Mouse (Mus musculus) lung, adult 2 months (tissue): ENCODE results near the gene Hoxd1. TPM values are rescaled to one million over a fixed set of nuclear protein-coding genes. Genes with fewer than 3 reads are reported as not detected.

ENCODE experiments used
- DNase-seq: peaks from one replicate; pipeline ENCODE4 v3.0.0; 2022
- H3K4me1 ChIP-seq: fragments of 200-500 bp; 2 replicates; pipeline ENCODE4 v1.6.1; 2011; ENCODE audit warnings: low read length; ENCODE audit not compliant: control insufficient read depth, insufficient read depth
- H3K4me3 ChIP-seq: fragments of 200-500 bp; replicated peaks from 2 replicates; pipeline ENCODE3; 2011; ENCODE audit warnings: low read depth, mild to moderate bottlenecking, control low read depth, low read length; ENCODE audit errors: extremely low read depth
- CTCF ChIP-seq: fragments of 200-500 bp; IDR thresholded peaks from 2 replicates; pipeline ENCODE4 v1.5.1; 2011; ENCODE audit warnings: mild to moderate bottlenecking, low read length, control low read depth; ENCODE audit not compliant: insufficient read depth
- POLR2A ChIP-seq: fragments of 200-500 bp; IDR thresholded peaks from 2 replicates; pipeline ENCODE4 v1.6.1; 2011; ENCODE audit warnings: low read depth, mild to moderate bottlenecking, control low read depth, low read length, borderline replicate concordance; ENCODE audit errors: extremely low read depth
- WGBS: fragments of 180-500 bp; shearing (Covaris S2); methylation state at CpG from one replicate; pipeline ENCODE4 v1.1.7; 2018; 5-methylcytosine and 5-hydroxymethylcytosine counted together
- polyA plus RNA-seq: library from polyadenylated mRNA; depleted of rRNA; stranded (reverse); fragments of >200 nt; gene quantifications from 2 replicates; pipeline ENCODE4 v1.2.3, GENCODE M21; 2012

Hoxd1 gene
- polyA plus RNA-seq, 1 experiment = not detected

GRCm38 (mm10) chr2:74738623-74739475 lies 23.9 kb upstream of the Hoxd1 start:
- WGBS = 4% methylated on average over 20 of the region's 20 CpGs
- Histone ChIP-seq H3K4me3 (no peak overlapping the region), H3K4me1 (no peaks in the 10 kb centered on the region)
- no peak for TF ChIP-seq CTCF
- TF ChIP-seq POLR2A = no peak
- no peak for DNase-seq

- WGBS = 21% methylated on average over 2 of the region's 2 CpGs
These were observed 23.3 kb upstream of the Hoxd1 start for GRCm38 (mm10) chr2:74739476-74739800.

DNA sequence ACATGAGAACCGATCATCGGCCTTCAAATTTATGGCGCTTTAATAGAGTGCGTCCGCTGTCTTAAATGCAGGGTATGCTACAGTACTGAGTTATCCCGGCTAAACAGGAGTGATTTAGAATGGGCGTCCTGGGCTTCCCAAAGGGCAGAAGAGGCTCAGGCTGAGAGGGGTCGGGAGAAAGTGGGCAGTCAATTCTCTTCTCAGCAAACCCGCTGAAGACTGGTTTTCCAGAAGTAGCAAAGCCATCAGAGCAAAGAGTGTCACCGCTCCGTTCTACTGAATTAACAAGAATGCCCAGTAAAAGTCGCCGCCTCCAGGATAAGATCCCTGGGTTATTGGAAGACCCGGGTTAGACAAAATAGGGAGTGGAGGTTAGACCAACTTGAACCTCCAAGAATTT lies 22.9 kb upstream of the Hoxd1 start:
- 8% methylated on average over 14 of the region's 14 CpGs for WGBS
- Histone ChIP-seq H3K4me3 (no peak overlapping the region), H3K4me1 (no peaks in the 10 kb centered on the region)
- no peak for DNase-seq
- TF ChIP-seq POLR2A = no peak

More at GRCm38 (mm10) chr2:74739476-74739800, 23.3 kb upstream of the Hoxd1 start:
- H3K4me3 ChIP-seq = no peak overlapping the region
- H3K4me1 ChIP-seq = no peaks in the 10 kb centered on the region
- no peak for TF ChIP-seq CTCF
- TF ChIP-seq POLR2A = no peak
- no peak for DNase-seq

- Histone ChIP-seq H3K4me3 (no peak overlapping the region), H3K4me1 (no peaks in the 10 kb centered on the region)
- TF ChIP-seq CTCF (no peak), POLR2A (no peak)
- WGBS = 5% methylated on average over 43 of the region's 43 CpGs
- no peak for DNase-seq
These were observed 22.3 kb upstream of the Hoxd1 start for GRCm38 (mm10) chr2:74740311-74741091.

DNA sequence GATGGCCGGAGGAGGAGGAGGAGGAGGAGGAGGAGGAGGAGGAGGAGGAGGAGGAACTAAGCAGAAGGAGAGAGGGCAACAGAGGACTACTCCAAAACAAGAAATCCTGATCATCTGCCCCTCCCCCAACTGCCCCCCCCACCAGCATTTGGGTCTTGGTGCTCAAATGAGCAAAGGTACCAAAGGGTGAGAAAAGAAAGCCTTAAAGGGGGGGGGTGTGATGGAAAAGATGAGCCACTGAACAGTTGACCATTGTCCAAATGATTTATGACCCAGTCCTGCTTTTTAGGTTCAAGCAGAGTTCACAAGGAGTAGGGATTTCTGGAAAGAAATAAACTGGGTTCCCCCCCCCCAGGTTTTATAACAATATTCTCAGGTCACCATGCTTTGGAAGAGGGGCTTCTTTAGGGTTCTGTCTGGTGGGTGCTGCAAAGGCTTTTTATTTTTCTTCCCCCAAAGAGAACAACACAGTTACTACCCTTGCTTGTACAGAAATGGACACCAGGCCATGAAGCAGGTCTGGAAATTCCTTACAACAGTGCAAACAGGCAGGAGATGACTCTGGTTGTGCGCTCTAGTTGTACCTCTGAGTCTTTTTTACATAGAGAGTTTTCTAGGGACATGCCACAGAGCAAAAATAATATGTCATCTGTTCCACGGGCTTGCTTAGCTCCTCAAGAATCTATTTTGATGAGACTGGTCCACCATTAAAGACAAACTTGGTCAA lies 21.4 kb upstream of the Hoxd1 start:
- TF ChIP-seq POLR2A = no peak
- no peak for TF ChIP-seq CTCF
- WGBS = 47% methylated on average over 2 of the region's 3 CpGs
- Histone ChIP-seq H3K4me1 (no peaks in the 10 kb centered on the region), H3K4me3 (no peak overlapping the region)
- DNase-seq = no peak

DNA sequence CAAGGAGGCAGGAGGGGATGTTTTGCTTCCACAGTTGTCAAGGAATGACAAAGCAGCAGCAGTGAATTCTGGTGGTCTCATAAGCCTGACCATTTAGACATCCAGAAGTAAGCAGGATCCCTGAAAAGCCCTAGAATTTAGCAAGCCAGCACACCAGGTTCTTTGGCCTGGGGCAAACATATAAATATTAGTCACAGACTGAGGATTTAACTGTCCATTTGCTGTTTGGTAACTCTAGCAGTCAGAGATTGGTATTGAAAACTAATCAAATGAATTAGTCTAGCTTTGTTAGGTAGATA lies 20.9 kb upstream of the Hoxd1 start:
- DNase-seq = no peak
- H3K4me1 ChIP-seq = no peaks in the 10 kb centered on the region
- H3K4me3 ChIP-seq = no peak overlapping the region
- no peak for TF ChIP-seq POLR2A
- no peak for TF ChIP-seq CTCF

DNA sequence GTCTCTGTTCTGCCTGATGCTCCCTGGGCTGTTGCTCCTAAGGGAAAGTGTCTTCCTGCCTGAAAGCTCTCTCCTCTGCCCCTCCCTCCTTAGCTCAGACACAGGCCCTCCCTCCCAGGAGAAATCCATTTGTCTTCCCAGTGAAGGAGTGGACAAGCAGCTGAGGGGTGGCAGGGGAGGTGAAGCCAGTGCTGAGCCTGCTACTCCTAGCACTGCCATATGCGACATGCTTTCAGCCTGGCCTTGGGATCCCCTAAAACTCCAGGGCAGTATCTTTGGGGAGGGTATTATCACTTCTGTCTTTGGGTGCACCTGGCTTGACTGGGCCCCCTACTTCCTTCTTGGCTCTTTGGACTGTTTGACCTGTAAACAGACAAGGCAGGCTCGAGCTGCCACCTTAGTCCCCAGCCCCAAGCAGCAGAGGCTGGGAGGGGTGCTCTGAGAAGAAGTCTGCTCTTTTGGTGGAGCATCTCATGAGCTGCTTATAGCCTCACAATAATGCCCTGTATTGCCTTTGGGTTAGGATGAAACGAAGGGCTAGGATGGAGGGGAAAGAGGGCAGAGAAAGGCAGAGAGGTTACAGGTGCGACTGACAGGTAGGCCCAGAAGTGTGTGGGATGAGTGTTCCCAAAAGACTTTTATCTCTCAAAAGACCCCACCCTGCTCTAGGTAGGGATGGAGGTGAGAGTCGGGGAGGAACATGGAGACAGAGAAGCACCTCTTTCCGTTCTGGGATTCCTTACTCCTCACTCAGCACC lies 17.1 kb upstream of the Hoxd1 start:
- Histone ChIP-seq H3K4me1 (no peaks in the 10 kb centered on the region), H3K4me3 (no peak overlapping the region)
- 16% methylated on average over 6 of the region's 6 CpGs for whole genome bisulfite sequencing
- DNase-seq = no peak
- TF ChIP-seq POLR2A (no peak), CTCF (no peak)

GRCm38 (mm10) chr2:74746298-74746921 lies 16.4 kb upstream of the Hoxd1 start:
- no peak overlapping the region for H3K4me3 ChIP-seq
- TF ChIP-seq POLR2A = no peak
- no peak for TF ChIP-seq CTCF
- no peaks in the 10 kb centered on the region for H3K4me1 ChIP-seq
- DNase-seq = no peak
- WGBS = 5% methylated on average over 58 of the region's 58 CpGs

GRCm38 (mm10) chr2:74747006-74747405 lies 15.8 kb upstream of the Hoxd1 start:
- no peak for DNase-seq
- Histone ChIP-seq H3K4me3 (no peak overlapping the region), H3K4me1 (no peaks in the 10 kb centered on the region)
- TF ChIP-seq POLR2A = no peak
- no peak for TF ChIP-seq CTCF
- 12% methylated on average over 24 of the region's 24 CpGs for WGBS
